Mouse (Mus musculus) spleen, adult 18-20 months (tissue): Measurements from ENCODE around the gene Bst2.
"Not testable (repeated sequence)": the region's sequence is repeated elsewhere in the genome, so short reads cannot be mapped to it uniquely, and the experiment has no call there.

Experiments
- DNase-seq, 2 experiments: peaks; one replicate each; pipeline ENCODE4 v3.0.0; 2022; ENCODE audit warnings: mixed read lengths in 2 of 2

The Bst2 gene

DNA sequence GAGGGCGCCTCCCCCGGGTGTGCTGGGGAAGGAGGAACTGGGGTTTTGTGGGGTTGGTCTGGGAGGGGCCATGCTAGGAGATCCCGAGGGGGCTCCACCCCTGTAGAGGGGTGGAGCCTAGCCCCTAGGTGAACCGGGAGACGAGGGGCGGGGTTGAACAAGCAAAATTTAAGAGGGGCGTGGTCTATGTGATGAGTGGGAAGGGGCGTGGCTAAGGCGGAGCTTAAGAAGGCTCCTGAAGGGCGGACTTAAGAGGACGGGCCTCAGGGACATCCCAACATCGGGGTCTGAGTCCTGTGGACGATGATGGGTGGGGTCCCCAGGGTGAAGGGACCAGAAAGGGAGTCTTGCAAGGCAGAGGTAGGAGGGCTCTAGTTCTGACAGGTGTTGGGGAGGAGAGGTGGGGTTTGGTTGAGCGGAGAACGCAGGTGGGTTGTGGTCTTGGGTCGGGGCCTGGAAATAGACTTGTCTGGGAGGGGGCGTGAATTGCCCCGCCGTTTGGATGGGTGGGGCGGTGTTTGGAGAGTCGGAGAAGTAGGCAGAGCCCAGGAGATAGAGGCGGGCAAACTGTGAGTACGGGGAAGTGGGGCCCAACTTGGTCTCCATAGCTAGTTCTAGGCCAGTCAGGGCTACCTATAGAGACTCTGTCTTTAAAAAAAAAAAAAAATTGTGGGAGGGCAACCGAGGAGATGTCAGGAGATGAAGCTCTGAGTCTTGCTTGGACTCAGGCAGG lies 21.9 kb upstream of the Bst2 start:
- DNase-seq, result peak; percentile 64 to 72

- DNase-seq, result peak in 1 of 2 experiments; percentile 22
Measured at GRCm38 (mm10) chr8:71558071-71558957, 21.1 kb upstream of the Bst2 start, which contains the start of gene Tmem221. Gene Tmem221, minus strand, starts transcription at chr8:71558871.

DNA sequence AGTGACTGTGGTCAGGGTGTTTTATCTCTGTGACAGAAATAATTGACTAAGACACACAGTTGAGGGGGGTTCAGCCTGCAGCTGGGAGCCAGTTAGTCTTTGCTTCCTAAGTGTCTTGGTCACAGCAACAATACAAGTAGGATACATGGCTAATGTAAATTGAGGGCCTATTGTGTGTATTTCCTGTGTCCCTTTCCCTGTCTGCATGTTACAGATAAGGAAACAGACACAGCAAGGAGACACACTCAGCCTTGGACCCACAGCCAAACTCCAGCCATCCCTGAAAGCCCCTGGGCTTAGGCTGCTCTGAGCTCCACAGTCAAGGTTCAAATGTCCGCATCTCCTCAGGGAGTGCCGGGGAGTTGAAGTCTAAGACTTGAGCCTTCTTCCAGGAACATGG lies 17.4 kb upstream of the Bst2 start:
- no peak for DNase-seq

- no peak for DNase-seq
Measured at GRCm38 (mm10) chr8:71554001-71554400, 16.7 kb upstream of the Bst2 start.

GRCm38 (mm10) chr8:71552770-71553169 lies 15.5 kb upstream of the Bst2 start:
- DNase-seq, result no peak

GRCm38 (mm10) chr8:71550754-71551153 lies 13.5 kb upstream of the Bst2 start:
- no peak for DNase-seq

DNA sequence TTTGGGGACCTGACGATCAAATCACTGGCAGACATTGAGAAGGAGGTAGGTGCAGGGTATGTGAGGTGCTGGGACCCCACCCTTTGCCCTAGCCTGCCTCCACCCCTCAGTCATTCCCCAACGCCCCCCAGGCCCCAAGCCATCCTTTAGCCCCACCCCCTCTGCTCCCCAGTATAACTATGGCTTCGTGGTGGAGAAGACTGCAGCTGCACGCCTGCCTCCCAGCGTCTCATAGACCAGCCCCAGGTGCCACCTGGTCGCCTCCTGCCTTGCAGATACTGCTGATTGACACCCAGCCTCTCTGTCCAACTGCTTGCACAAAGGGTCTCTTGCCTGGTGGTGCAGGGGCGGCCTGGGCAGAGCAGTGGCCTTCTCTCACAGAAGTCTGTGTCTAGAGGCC lies 10.3 kb upstream of the Bst2 start:
- no peak for DNase-seq

GRCm38 (mm10) chr8:71545053-71545452 lies 7.8 kb upstream of the Bst2 start:
- DNase-seq, result no peak

DNA sequence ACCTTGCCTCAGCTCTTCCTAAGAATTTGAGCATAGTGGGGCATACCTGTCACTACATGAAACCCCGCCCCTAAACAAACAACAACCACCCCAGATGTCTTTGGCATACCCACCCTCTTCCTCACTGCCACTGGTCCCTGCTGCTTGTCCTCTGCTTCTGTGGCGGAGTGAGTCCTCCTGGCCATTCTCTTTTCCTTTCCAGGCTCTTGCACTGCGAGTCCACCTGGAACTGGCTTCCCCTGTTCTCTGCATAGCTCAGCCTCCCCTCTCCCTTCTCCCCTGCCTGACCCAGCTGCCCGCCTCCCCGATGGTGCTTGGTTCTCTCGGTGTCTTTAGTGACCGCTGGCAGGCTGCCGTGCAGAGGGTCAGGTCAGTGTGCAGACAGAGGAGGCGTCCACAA lies 6.5 kb upstream of the Bst2 start:
- no peak for DNase-seq

DNA sequence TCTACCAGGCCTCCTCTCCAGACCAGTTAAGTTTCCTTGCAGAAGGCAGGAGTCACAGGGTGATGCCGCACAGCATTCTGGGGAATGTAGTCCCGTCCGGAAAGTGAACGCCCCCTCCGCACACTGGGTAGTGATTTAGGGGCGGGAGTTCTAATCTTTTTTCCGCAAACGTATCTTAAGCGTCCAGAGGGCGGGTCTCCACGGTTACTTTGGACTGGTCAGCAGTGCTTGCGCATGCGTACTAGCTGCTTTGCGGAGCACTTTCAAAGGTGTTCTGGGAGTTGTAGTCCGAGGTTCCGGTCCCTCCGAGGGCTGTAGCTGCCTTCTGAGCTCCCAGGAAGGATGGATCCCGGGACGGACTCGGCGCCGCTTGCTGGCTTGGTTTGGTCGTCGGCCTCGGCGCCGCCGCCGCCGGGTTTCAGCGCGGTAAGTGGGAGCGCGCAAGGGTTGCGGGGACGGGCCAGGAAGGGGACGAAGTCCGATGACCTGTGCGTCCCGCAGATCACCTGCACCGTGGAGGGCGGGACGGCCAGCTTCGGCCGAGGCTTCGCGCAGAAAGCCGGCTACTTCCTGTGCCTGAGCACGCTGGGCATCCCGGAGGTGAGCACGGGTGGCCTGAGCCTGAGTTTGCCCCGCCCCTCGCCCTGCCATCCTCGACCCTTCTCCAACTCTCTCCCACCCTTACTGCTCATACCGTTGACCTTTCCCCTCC lies 5.5 kb upstream of the Bst2 start, which contains the start of gene Mvb12a:
Mvb12a (plus strand) TSS at position 291 of the 712 bp plus-strand sequence.
- DNase-seq, result peak; percentile 93 to 94

DNA sequence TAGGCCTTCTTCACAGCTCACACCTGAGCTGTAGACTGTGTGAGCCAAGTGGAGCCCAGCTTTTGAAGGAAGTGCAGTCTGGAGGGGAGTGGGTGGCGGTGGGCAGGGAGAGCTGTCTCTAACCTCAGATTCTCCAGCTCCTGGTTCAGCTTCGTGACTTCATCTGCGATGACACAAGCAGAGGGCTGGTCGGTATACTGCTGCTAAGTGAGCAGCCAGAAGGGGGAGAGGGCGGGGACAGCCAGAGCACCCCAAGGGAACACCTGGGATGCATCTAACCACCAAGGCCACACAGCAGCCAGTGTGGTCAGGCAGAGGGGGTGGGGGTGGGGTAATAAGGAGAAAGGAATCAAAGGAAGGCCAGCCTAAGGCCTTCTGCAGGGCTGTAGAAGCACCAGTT lies 1.6 kb downstream of the Bst2 start:
- no peak for DNase-seq

GRCm38 (mm10) chr8:71534263-71534810 lies 2.9 kb downstream of the Bst2 start:
- DNase-seq, result no peak

GRCm38 (mm10) chr8:71530735-71531467 lies 6.4 kb downstream of the Bst2 start:
- not testable (repeated sequence) for DNase-seq

DNA sequence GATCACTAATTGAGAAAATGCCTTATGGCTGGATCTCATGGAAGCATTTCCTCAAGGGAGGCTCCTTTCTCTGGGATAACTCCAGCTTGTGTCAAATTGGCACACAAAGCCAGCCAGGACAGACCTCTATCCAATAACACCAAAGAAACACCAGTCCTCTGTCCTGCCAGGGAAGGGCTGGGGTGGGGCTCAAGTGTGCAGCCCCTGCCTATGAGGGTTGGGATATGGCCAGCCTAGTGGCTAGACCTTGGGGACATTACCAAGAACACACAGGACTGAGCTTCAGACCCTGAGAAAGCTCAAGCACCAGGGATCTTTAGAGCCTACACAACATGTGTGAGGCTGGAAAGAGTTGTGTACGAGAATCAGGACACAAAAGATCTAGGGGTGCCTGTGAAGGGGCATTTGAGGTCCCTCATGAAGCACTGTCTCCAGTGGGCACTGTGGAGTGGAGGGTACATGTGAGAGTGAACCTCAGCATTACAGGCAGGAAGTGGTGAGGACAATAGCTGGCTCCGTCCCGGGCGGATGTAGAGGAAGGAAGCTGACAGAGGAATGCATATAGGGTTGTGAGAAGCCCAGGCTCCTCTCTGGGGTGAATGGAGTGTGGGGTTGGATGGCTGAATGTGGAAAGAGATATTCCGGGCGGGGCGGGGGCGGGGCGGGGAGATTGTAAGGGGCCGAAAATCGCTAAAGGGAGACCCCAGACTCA lies 8.7 kb downstream of the Bst2 start:
- no peak for DNase-seq

DNA sequence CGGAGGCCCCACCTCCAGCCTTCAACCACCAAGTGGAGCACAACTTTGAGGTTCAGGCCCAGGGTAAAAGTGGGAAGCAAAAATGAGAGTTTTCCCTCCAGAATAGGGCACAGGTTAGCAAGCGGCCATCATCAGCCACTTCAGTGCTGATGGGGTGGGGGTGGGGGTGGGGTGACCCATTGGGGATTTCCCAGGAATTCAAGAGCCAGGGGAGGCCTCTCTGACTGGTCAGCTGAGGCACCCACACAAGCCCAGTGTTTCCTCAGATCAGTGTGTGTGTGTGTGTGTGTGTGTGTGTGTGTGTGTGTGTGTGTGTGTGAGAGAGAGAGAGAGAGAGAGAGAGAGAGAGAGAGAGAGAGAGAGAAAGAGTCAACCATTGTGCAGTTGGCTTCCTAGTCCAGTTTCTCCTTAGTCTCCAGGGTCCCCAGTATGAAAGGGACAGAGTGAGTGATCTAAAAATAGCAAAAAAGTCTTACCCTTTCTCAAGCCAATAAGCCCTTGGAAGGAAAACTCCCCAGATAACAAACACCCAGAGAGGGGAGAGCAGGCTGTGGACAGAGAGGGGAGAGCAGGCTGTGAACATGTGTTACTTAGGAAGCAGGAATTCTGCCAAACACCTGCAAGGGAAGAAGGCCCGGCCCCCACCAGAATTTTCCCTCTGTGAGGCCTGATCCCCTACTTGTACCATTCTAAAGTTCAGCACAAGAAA lies 9.9 kb downstream of the Bst2 start:
- no peak for DNase-seq

DNA sequence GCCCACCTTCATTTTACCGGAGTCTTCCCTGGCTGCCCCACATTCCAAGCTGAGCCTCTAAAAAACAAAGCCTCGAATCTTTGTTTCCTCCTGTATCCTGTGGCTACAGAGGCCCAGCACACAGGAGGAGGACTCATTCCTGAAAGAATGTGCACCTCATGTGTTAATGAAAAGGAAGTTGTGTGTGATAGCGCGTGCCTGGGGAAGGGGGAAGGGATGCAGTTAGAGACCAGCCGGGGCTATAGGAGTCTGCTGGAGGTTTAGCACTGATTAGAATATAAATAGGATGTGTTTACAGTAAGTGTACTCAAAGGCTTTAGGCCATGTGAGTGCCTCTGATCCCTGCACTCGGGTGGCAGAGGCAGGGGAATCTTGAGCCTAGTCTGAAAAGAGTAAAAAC lies 11.0 kb downstream of the Bst2 start:
- no peak for DNase-seq

DNA sequence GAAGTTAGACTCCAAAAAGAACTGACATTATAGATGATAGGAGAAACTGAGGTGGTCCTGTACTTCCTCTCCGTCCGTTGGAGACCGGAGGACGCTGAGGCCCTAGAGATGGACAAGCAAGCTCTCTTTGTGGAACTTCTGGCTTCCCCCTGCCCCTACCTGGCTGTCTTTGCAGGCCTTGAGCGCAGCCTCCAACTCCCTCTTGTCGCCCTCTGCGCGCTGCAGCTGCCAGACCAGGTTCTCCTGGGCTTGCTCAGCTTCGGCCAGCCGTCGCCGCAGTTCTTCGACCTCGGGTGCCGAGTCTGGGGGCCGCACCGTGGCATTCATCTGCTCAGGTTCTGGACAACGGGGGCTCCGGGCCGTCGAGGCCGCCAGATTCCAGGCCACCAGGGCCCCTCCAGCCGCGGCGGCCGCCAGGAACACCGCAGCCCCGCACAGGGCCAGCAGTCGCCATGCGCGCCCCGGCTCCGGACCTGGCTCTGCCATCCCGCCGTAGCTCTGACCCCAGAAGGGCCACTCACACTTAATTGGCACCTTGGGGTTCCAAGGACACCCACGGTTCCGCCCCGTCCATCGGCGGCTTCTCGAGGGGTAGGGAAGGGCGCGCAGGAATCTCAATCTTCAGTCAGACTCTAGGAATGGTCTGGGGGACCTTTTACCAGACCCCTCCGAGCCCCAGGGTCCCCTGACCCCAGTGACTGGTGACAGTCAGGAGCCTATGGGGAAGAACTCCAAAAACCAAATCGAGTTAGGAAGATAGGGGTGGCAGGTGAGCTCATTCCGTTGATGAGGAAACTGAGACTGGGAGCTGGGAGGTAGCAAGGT lies 11.8 kb downstream of the Bst2 start, which contains the start of gene Ccdc194:
Ccdc194 (minus strand) TSS at position 486 of the 825 bp plus-strand sequence.
- no peak for DNase-seq

- peak; percentile 85 to 94 for DNase-seq
Measured at GRCm38 (mm10) chr8:71521634-71522033, 15.6 kb downstream of the Bst2 start.

DNA sequence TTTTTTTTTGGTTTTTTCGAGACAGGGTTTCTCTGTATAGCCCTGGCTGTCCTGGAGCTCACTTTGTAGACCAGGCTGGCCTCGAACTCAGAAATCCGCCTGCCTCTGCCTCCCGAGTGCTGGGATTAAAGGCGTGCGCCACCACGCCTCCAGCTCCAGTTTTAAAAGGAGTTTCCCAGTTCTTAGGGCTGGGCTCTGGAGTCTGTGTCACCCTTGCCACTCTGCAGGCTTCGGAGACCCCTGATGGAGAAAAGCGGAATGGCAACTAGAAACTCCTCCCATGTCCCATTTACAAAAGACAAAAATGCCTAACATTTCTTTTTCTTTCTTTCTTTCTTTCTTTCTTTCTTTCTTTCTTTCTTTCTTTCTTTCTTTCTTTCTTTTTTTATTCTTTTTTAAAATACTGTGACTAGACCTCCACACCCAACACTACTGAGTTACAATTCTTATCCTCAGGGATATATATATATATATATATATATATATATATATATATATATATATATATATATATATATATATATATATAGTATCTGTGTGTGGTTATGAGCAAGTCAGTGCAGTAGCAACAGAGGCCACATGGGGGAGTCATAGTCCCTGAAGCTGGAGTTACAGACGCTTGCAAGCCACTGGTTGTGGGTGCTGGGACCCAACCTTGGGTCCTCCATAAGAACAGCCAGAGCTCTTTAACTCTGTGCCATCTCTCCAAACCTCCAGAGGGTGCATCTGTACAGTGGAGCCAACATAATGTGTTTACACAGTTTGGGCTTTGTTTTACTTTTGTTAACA lies 18.0 kb downstream of the Bst2 start:
- DNase-seq, result peak in 1 of 2 experiments; percentile 52
